8 mouse cellular contexts compared by ENCODE assay signal in the genomic region with DNA sequence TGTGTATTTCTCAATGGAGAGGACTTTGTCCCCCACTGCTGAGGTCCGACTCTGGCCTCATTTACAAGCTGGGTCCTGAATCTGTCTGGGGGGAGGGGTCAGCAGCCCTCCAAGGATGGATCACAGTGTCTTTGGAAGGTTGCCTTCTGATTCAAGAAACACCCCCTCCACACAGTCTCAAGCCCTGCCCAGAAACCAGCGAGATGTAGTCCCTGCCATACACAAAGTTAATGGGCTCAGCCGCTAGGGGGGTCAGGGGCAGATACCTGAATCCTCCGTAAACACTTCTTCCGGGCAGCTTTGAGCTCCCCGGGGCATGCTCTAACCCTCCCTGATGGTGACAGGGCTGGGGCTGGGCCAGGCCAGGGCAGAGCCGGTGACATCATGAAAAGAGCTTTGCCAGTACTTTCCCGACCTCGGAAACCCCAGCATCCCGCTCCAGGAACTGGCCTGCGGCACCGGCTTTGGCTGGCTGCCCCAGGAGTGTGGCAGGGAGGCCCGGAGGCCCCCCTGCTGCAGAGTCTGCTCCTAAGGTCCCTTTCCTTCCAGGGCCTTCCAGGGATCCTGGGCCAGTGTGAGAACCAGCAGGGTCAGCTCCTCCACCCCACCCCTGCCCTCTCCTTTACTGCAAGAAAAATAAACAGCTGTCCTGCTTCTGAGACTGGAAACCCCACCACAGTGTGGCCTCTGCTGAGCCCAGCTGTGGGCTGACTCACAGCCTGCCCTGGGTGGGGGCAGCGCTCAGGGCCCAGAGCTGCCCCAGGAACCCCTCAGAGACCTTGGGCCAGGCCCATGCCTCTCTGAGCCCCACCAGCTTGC. TPM values are rescaled to one million over a fixed set of nuclear protein-coding genes. Genes with fewer than 3 reads are reported as not detected.
DNase-seq lines count a peak whose midpoint lies in the region; ATAC-seq and TF ChIP-seq lines count a peak whose summit lies in the region.

No protein-coding gene starts in this region.

- peak; percentile 2 for TF ChIP-seq CTCF in C2C12 (IDR thresholded peaks at IDR 0.05; ENCODE audit: control insufficient read depth, insufficient read depth, insufficient read length)

- WGBS in heart, embryonic 15.5 days: 7% methylated on average over 14 of the region's 14 CpGs
- 3% methylated on average over 14 of the region's 14 CpGs for WGBS in kidney, embryonic 16.5 days
- WGBS in lung, embryonic 16.5 days: 2% methylated on average over 14 of the region's 14 CpGs

- H3K79me2 ChIP-seq in C2C12 (ENCODE audit: control insufficient read depth, insufficient read depth): no peaks in the 10 kb centered on the region

- H3K79me3 ChIP-seq in C2C12 (ENCODE audit: low read depth): no peaks in the 10 kb centered on the region

- no peak overlapping the region for H3ac ChIP-seq in C2C12 (ENCODE audit: control insufficient read depth, insufficient read length, low read depth)

- no peaks in the 10 kb centered on the region for H3K9me3 ChIP-seq in heart, embryonic 15.5 days (replicated peaks)
- no peaks in the 10 kb centered on the region for H3K9me3 ChIP-seq in kidney, embryonic 16.5 days (ENCODE audit: low read length)
- no peaks in the 10 kb centered on the region for H3K9me3 ChIP-seq in lung, embryonic 16.5 days (ENCODE audit: control insufficient read depth, low read length)

- no peak overlapping the region; the same call in 1 of the 2 replicates for H3K9ac ChIP-seq in heart, embryonic 15.5 days
- no peak overlapping the region for H3K9ac ChIP-seq in kidney, embryonic 16.5 days (replicated peaks; ENCODE audit: low read length)
- no peak overlapping the region for H3K9ac ChIP-seq in lung, embryonic 16.5 days (ENCODE audit: low read length)

- no peak overlapping the region for H3K27ac ChIP-seq in heart, embryonic 15.5 days
- peak overlapping the region; percentile 31 for H3K27ac ChIP-seq in kidney, embryonic 16.5 days (ENCODE audit: low read length)
- H3K27ac ChIP-seq in lung, embryonic 16.5 days (ENCODE audit: low read length): 0 out of 2 replicates have a peak overlapping the region, but pooled peaks have one; percentile 7

- peaks cover 9% of the 10 kb centered on the region for H3K4me1 ChIP-seq in heart, embryonic 15.5 days (replicated peaks)
- H3K4me1 ChIP-seq in kidney, embryonic 16.5 days (ENCODE audit: insufficient read depth, low read length): peaks cover 22% of the 10 kb centered on the region
- peaks cover 15% of the 10 kb centered on the region for H3K4me1 ChIP-seq in lung, embryonic 16.5 days (replicated peaks; ENCODE audit: control insufficient read depth, insufficient read depth, low read length)

- no peaks in the 10 kb centered on the region for H3K36me3 ChIP-seq in C2C12 (ENCODE audit: control insufficient read depth, insufficient read depth)
- no peaks in the 10 kb centered on the region for H3K36me3 ChIP-seq in heart, embryonic 15.5 days
- no peaks in the 10 kb centered on the region for H3K36me3 ChIP-seq in kidney, embryonic 16.5 days (ENCODE audit: insufficient read depth, low read length)
- H3K36me3 ChIP-seq in lung, embryonic 16.5 days (ENCODE audit: control insufficient read depth, insufficient read depth, low read length): no peaks in the 10 kb centered on the region

- DNase-seq in adrenal gland, postnatal 25 days: peak; percentile 82
- DNase-seq in fibroblast of lung, adult 2 months (ENCODE audit: low read depth): peak; percentile 64
- DNase-seq in retina, postnatal 1 day: peak; percentile 56
- no peak for DNase-seq in spleen, adult 18-20 months

- H3K4me2 ChIP-seq in heart, embryonic 15.5 days: peak overlapping the region; percentile 48
- H3K4me2 ChIP-seq in kidney, embryonic 16.5 days (replicated peaks; ENCODE audit: low read depth, low read length): peak overlapping the region; percentile 26; the same call in 1 of the 2 replicates
- H3K4me2 ChIP-seq in lung, embryonic 16.5 days (ENCODE audit: low read depth, low read length): peak overlapping the region; percentile 38

- H3K4me3 ChIP-seq in C2C12 (ENCODE audit: insufficient read depth, poor library complexity, severe bottlenecking): no peak overlapping the region
- H3K4me3 ChIP-seq in heart, embryonic 15.5 days: peak overlapping the region; percentile 13
- no peak overlapping the region for H3K4me3 ChIP-seq in kidney, embryonic 16.5 days (ENCODE audit: low read length)
- no peak overlapping the region for H3K4me3 ChIP-seq in lung, embryonic 16.5 days (ENCODE audit: low read length)

- ATAC-seq in heart, embryonic 15.5 days (replicated peaks; ENCODE audit: insufficient number of reproducible peaks, insufficient read depth, low FRiP score, low read depth): peak; percentile 79
- peak; percentile 85 for ATAC-seq in kidney, embryonic 16.5 days (ENCODE audit: low FRiP score, low TSS enrichment)
- ATAC-seq in lung, embryonic 16.5 days (ENCODE audit: low read depth): peak; percentile 47

- H3K27me3 ChIP-seq in C2C12 (ENCODE audit: control insufficient read depth, insufficient read depth, insufficient read length): peaks cover 1% of the 10 kb centered on the region
- H3K27me3 ChIP-seq in heart, embryonic 15.5 days: peaks cover 38% of the 10 kb centered on the region
- no peaks in the 10 kb centered on the region for H3K27me3 ChIP-seq in kidney, embryonic 16.5 days (ENCODE audit: insufficient read depth, low read length)
- H3K27me3 ChIP-seq in lung, embryonic 16.5 days (ENCODE audit: control insufficient read depth, insufficient read depth, low read depth, low read length): no peaks in the 10 kb centered on the region

TF ChIP-seq in C2C12, 6 proteins besides CTCF, POLR2A, EP300 and RAD21:
- peak; percentile 63 for TF ChIP-seq FOSL1 (IDR thresholded peaks at IDR 0.05; ENCODE audit: insufficient read depth, low read length, poor library complexity, severe bottlenecking)
- TF ChIP-seq MYOD1 (IDR thresholded peaks at IDR 0.05; ENCODE audit: control insufficient read depth, insufficient read length, low read depth): peak; percentile 90
- peak; percentile 30 for TF ChIP-seq MAX (IDR thresholded peaks at IDR 0.05)
- no peak for TF ChIP-seq USF1 (IDR thresholded peaks at IDR 0.05; ENCODE audit: low read depth)
- TF ChIP-seq MYOG (IDR thresholded peaks at IDR 0.05; ENCODE audit: control insufficient read depth, extremely low read depth, insufficient read length): no peak
- no peak for TF ChIP-seq CEBPB (IDR thresholded peaks at IDR 0.05; ENCODE audit: low read depth)

RNA-seq across cellular contexts. Expression of a gene that starts 20.4 kb away (rescaled TPM):
- polyA plus RNA-seq in C2C12 (2012; fragmentation: generic; extraction: Trizol): not detected
- not detected in 2 replicates for total RNA-seq in adrenal gland, postnatal 25 days (2021)
- not detected in 2 replicates for polyA plus RNA-seq in heart, embryonic 15.5 days (2015; fragmentation: Nextera tagmentation; extraction: Ambion mirVana)
- not detected in 2 replicates for polyA plus RNA-seq in kidney, embryonic 16.5 days (2015; fragmentation: Nextera tagmentation; extraction: Ambion mirVana)
- not detected in 2 replicates for polyA plus RNA-seq in lung, embryonic 16.5 days (2015; fragmentation: Nextera tagmentation; extraction: Ambion mirVana)

RNA-seq across cellular contexts. Expression of a gene that starts 58.9 kb away (rescaled TPM):
- 2.5 TPM for polyA plus RNA-seq in C2C12 (2012; fragmentation: generic; extraction: Trizol)
- total RNA-seq in adrenal gland, postnatal 25 days (2021): 0.55 and 1.2 TPM in 2 replicates
- polyA plus RNA-seq in heart, embryonic 15.5 days (2015; fragmentation: Nextera tagmentation; extraction: Ambion mirVana): 1.3 and 5.2 TPM in 2 replicates
- polyA plus RNA-seq in kidney, embryonic 16.5 days (2015; fragmentation: Nextera tagmentation; extraction: Ambion mirVana): 21.2 and 22.5 TPM in 2 replicates
- polyA plus RNA-seq in lung, embryonic 16.5 days (2015; fragmentation: Nextera tagmentation; extraction: Ambion mirVana): 40.2 and 44.8 TPM in 2 replicates

Comparison
In these comparisons a context has a peak if more than half of its experiments do, and no peak if none do; other contexts are left out.
1. DNase-seq: peak in adrenal gland, postnatal 25 days (single experiment), fibroblast of lung, adult 2 months (single experiment) and retina, postnatal 1 day (single experiment); none in spleen, adult 18-20 months (0 of 2).
2. Peak in every context shown above with its lines, with median percentiles within 50 percentile points of each other: ATAC-seq and H3K4me2 ChIP-seq.